Mouse (Mus musculus) midbrain, embryonic 11.5 days (tissue): ENCODE measurements around the gene Slc12a3. TPM values are rescaled to one million over a fixed set of nuclear protein-coding genes. Genes with fewer than 3 reads are reported as not detected.

Experiments
- ATAC-seq: fragments of 200-750 bp; cut with Nextera tagmentation; 2 replicates; pipeline ENCODE4 v1.8.0; 2017; ENCODE audit warnings: moderate TSS enrichment, moderate library complexity; ENCODE audit not compliant: low FRiP score
- DNase-seq: peaks from one replicate; pipeline ENCODE4 v3.0.0; 2015; ENCODE audit warnings: low spot score; ENCODE audit errors: missing footprints
- H3K27ac ChIP-seq: fragments of 300-500 bp; sonication (generic); 2 replicates; pipeline ENCODE4 v1.5.1; 2014; ENCODE audit warnings: low read depth, low read length
- H3K27me3 ChIP-seq: fragments of 300-500 bp; sonication (generic); 2 replicates; pipeline ENCODE4 v1.6.1; 2014; ENCODE audit warnings: mild to moderate bottlenecking, low read length, moderate library complexity, mixed read lengths; ENCODE audit not compliant: control insufficient read depth, insufficient read depth
- H3K36me3 ChIP-seq: fragments of 300-500 bp; sonication (generic); 2 replicates; pipeline ENCODE4 v1.6.1; 2014; ENCODE audit warnings: mild to moderate bottlenecking, low read length, moderate library complexity, mixed read lengths; ENCODE audit not compliant: control insufficient read depth, insufficient read depth
- H3K4me1 ChIP-seq: fragments of 300-500 bp; sonication (generic); 2 replicates; pipeline ENCODE4 v1.6.1; 2014; ENCODE audit warnings: low read length; ENCODE audit not compliant: control insufficient read depth, insufficient read depth
- H3K4me2 ChIP-seq: fragments of 300-500 bp; sonication (generic); 2 replicates; pipeline ENCODE4 v1.6.1; 2014; ENCODE audit warnings: mild to moderate bottlenecking, moderate library complexity
- H3K4me3 ChIP-seq: fragments of 300-500 bp; sonication (generic); 2 replicates; pipeline ENCODE4 v1.5.1; 2014; ENCODE audit warnings: low read depth, low read length
- H3K9ac ChIP-seq: fragments of 300-500 bp; sonication (generic); 2 replicates; pipeline ENCODE4 v1.6.1; 2014; ENCODE audit warnings: low read length
- H3K9me3 ChIP-seq: fragments of 300-500 bp; sonication (generic); 2 replicates; pipeline ENCODE4 v1.6.1; 2016; ENCODE audit warnings: low read length; ENCODE audit not compliant: control insufficient read depth
- WGBS: fragments of 180-500 bp; shearing (Covaris S2); extraction: QIAGEN DNeasy Blood & Tissue Kit; methylation state at CpG from one replicate; pipeline ENCODE4 v1.1.7; 2014; 5-methylcytosine and 5-hydroxymethylcytosine counted together
- polyA plus RNA-seq: library from polyadenylated mRNA; unstranded; fragments of >200 nt; fragmentation: Nextera tagmentation; extraction: Ambion mirVana; gene quantifications from 2 replicates; pipeline ENCODE4 v1.2.1, GENCODE M21; 2014

Slc12a3 gene
- polyA plus RNA-seq, 1 experiment from 2014 or later = not detected

- ATAC-seq (no peak), DNase-seq (no peak)
- no peaks in the 10 kb centered on the region for H3K36me3 ChIP-seq
- H3K9ac ChIP-seq = no peak overlapping the region
- WGBS = 80% methylated on average over 11 of the region's 11 CpGs
- no peak overlapping the region for H3K4me2 ChIP-seq
- H3K4me1 ChIP-seq = no peaks in the 10 kb centered on the region
- no peak overlapping the region for H3K27ac ChIP-seq
- no peaks in the 10 kb centered on the region for H3K9me3 ChIP-seq
- no peak overlapping the region for H3K4me3 ChIP-seq
- H3K27me3 ChIP-seq = no peaks in the 10 kb centered on the region
These were observed 14.8 kb downstream of the Slc12a3 start for GRCm38 (mm10) chr8:94343778-94344320.

- DNase-seq = no peak
- ATAC-seq = no peak
- Histone ChIP-seq H3K4me2 (no peak overlapping the region), H3K9me3 (no peaks in the 10 kb centered on the region), H3K27ac (no peak overlapping the region), H3K27me3 (no peaks in the 10 kb centered on the region), H3K4me3 (no peak overlapping the region), H3K36me3 (no peaks in the 10 kb centered on the region), H3K9ac (no peak overlapping the region), H3K4me1 (no peaks in the 10 kb centered on the region)
- 85% methylated on average over 4 of the region's 4 CpGs for WGBS
These were observed 16.7 kb downstream of the Slc12a3 start for GRCm38 (mm10) chr8:94345657-94346056.

DNA sequence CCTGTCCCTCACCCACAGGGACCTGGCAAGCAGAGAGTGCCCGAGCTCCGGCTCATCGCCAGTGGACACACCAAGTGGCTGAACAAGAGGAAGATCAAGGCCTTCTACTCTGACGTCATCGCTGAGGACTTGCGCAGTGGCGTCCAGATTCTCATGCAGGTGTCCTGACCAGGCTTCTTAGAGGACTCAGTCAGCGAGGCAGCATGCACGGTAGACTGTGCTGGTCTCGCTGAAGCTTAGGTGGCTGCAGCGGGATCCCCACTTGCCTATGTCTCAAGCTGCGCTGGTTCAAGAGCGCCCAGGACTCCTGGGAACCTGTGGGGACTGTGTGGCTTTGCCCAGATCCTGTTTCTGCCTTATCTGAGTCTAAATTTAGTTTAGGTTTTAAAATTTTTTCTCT is 17.3 kb downstream of the Slc12a3 start:
- 91% methylated on average over 13 of the region's 13 CpGs for WGBS

DNA sequence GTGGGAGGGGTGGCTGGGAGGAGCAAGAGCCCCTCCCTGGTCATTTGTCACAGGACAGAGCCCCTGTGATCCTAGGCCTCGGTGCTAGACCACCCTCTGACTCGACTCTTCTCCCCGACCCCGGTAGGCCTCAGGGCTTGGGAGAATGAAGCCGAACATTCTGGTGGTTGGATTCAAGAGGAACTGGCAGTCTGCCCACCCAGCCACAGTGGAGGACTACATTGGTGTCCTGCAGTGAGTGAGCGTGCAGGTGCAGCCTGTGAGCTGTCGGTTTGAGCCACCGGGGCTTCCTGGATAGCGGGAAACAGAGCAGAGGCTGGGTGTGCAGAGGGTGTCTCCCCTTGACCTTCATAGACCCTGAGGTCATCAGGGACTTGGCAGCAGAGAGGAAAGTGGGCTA is 19.4 kb downstream of the Slc12a3 start:
- H3K4me1 ChIP-seq = no peaks in the 10 kb centered on the region
- no peak for DNase-seq
- 82% methylated on average over 9 of the region's 9 CpGs for WGBS
- no peak for ATAC-seq
- H3K36me3 ChIP-seq = no peaks in the 10 kb centered on the region
- no peak overlapping the region for H3K9ac ChIP-seq
- H3K27ac ChIP-seq = no peak overlapping the region
- H3K4me2 ChIP-seq = no peak overlapping the region
- H3K27me3 ChIP-seq = no peaks in the 10 kb centered on the region
- H3K4me3 ChIP-seq = no peak overlapping the region
- H3K9me3 ChIP-seq = no peaks in the 10 kb centered on the region

More for the DNA sequence above, 17.3 kb downstream of the Slc12a3 start:
- Histone ChIP-seq H3K27me3 (no peaks in the 10 kb centered on the region), H3K4me3 (no peak overlapping the region), H3K9me3 (no peaks in the 10 kb centered on the region), H3K4me1 (no peaks in the 10 kb centered on the region), H3K27ac (no peak overlapping the region), H3K9ac (no peak overlapping the region), H3K36me3 (no peaks in the 10 kb centered on the region), H3K4me2 (no peak overlapping the region)
- DNase-seq (no peak), ATAC-seq (no peak)

GRCm38 (mm10) chr8:94354069-94354531 is 25.1 kb downstream of the Slc12a3 start:
- peak; percentile 44 for DNase-seq
- no peaks in the 10 kb centered on the region for H3K4me1 ChIP-seq
- no peak overlapping the region for H3K4me2 ChIP-seq
- no peak overlapping the region for H3K27ac ChIP-seq
- H3K9me3 ChIP-seq = no peaks in the 10 kb centered on the region
- H3K36me3 ChIP-seq = no peaks in the 10 kb centered on the region
- no peaks in the 10 kb centered on the region for H3K27me3 ChIP-seq
- H3K4me3 ChIP-seq = no peak overlapping the region
- H3K9ac ChIP-seq = no peak overlapping the region
- 86% methylated on average over 7 of the region's 7 CpGs for WGBS
- no peak for ATAC-seq

GRCm38 (mm10) chr8:94354571-94354970 is 25.6 kb downstream of the Slc12a3 start:
- Histone ChIP-seq H3K27ac (no peak overlapping the region), H3K36me3 (no peaks in the 10 kb centered on the region), H3K4me1 (no peaks in the 10 kb centered on the region), H3K9me3 (no peaks in the 10 kb centered on the region), H3K9ac (no peak overlapping the region), H3K27me3 (no peaks in the 10 kb centered on the region), H3K4me3 (no peak overlapping the region), H3K4me2 (no peak overlapping the region)
- ATAC-seq = no peak
- no peak for DNase-seq
- 80% methylated on average over 4 of the region's 4 CpGs for WGBS

DNA sequence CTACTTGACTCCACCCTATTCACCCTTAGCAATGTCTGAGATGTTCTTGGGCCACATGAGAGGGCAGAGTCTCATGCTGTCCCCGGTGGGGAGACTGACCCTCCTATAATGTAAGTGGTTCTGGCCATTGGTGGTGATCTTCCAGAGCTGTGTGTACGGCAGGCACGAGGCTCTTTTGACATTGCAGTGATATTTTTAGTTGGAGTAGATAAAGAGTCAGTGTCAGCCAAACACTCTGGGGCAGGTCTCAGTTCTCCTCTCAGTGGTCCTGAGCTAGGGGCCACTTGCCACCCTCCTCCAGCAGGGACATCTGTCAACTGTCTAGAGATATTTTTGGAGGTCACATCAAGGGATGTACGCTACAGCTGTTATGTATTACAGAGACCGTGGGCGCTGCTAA is 28.2 kb downstream of the Slc12a3 start:
- 86% methylated on average over 6 of the region's 6 CpGs for WGBS
- no peak overlapping the region for H3K27ac ChIP-seq
- no peak overlapping the region for H3K4me2 ChIP-seq
- H3K36me3 ChIP-seq = no peaks in the 10 kb centered on the region
- DNase-seq (no peak), ATAC-seq (no peak)
- no peaks in the 10 kb centered on the region for H3K9me3 ChIP-seq
- no peak overlapping the region for H3K4me3 ChIP-seq
- H3K27me3 ChIP-seq = no peaks in the 10 kb centered on the region
- H3K9ac ChIP-seq = no peak overlapping the region
- no peaks in the 10 kb centered on the region for H3K4me1 ChIP-seq

DNA sequence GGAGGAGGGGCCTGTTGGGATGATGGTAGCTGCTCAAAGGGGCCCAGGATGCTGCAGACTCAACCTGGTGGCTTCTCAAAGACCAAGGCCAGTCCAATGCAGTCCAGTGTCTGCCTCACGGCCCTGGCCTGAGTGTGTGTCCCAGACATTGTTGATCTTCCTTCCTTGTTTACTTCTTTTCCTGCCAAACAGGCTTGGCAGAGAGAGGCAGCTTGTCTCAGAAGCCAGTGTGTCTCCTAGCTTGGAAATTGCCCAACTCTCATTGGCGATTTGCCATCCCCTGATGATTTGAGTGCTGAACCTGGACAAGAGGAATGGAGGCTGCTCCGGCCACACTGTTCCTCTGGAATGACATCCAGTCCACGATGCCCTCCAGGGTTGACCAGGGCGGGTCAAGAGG is 29.5 kb downstream of the Slc12a3 start:
- no peaks in the 10 kb centered on the region for H3K9me3 ChIP-seq
- H3K27ac ChIP-seq = no peak overlapping the region
- no peak for ATAC-seq
- DNase-seq = no peak
- H3K4me2 ChIP-seq = no peak overlapping the region
- no peak overlapping the region for H3K4me3 ChIP-seq
- H3K4me1 ChIP-seq = no peaks in the 10 kb centered on the region
- H3K36me3 ChIP-seq = no peaks in the 10 kb centered on the region
- no peaks in the 10 kb centered on the region for H3K27me3 ChIP-seq
- no peak overlapping the region for H3K9ac ChIP-seq
- 88% methylated on average over 5 of the region's 5 CpGs for WGBS

DNA sequence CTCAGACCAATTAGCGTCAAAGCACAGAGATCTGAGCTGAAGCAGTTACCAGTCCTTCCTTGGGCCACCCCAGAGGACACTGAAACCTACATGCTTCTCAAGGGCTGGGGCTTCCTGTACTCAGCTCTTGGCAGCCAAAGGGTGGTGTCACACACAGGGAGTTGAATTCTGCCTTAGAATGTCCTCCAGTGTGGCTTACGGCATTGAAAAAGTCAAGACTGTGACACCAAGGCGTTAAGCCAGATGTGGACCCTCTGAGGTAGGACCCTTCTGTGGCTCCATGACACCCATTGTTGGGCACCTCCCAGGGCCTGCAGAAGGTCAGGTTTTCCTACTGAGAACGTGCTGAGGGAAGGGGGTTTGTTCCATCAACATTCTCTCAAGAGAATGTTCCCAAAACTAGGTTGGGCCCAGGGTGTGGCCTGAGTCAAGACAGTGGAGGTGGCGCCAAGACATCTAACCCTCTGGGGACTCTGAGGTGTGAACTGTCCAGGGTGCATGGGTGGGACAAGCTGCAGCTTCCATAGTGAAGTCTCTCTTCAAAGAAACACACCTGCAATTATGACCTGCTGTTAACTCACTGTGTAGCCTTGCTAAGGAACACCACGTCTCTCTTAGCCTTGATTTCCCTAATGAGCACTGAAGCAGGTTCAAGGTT is 32.9 kb downstream of the Slc12a3 start:
- H3K4me3 ChIP-seq = no peak overlapping the region
- ATAC-seq (no peak), DNase-seq (no peak)
- H3K4me1 ChIP-seq = no peaks in the 10 kb centered on the region
- no peaks in the 10 kb centered on the region for H3K9me3 ChIP-seq
- no peak overlapping the region for H3K27ac ChIP-seq
- H3K36me3 ChIP-seq = no peaks in the 10 kb centered on the region
- no peak overlapping the region for H3K4me2 ChIP-seq
- no peak overlapping the region for H3K9ac ChIP-seq
- 89% methylated on average over 6 of the region's 6 CpGs for WGBS
- H3K27me3 ChIP-seq = no peaks in the 10 kb centered on the region
